Comparison of ENCODE assay signal across 8 mouse cellular contexts in the genomic region with DNA sequence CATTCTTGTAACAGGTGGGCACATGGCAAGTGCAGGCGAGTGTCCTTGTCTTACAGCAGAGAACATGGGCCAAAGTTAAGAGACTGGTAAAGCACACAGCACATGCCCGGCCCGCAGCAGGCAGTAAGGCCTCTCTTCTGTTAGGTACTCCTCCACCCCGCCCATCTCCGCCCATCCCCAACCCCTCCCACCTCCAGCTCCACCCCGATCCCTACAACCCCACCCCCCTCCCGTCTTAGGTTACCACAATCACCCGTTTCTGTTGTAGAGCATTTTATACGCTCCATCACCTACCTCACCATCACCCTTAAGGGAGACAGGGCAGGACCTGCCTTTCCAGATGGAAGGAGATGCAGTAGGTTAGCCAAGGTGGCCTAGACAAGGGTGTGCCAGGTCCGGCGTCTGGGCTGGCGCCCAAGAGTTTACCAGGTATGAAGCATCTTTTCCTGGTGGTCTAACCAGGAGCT. TPM values are rescaled to one million over a fixed set of nuclear protein-coding genes. Genes with fewer than 3 reads are reported as not detected.
DNase-seq lines count a peak whose midpoint lies in the region; ATAC-seq and TF ChIP-seq lines count a peak whose summit lies in the region.

Opn1sw (minus strand) TSS at position 417 of the 467 bp plus-strand sequence.

- TF ChIP-seq POLR2A in kidney, adult 2 months (IDR thresholded peaks at IDR 0.05; ENCODE audit: low read depth, low read length): no peak

- no peak within 1 kb of the TSS for H3K27ac ChIP-seq in kidney, adult 2 months (ENCODE audit: insufficient read depth, low read depth, low read length)
- H3K27ac ChIP-seq in forebrain, embryonic 10.5 days: no peak within 1 kb of the TSS
- peak within 1 kb of the TSS; percentile 15 for H3K27ac ChIP-seq in kidney, embryonic 16.5 days (ENCODE audit: low read length)

- no peaks in the 10 kb centered on the region for H3K4me1 ChIP-seq in kidney, adult 2 months (ENCODE audit: control insufficient read depth, insufficient read depth, low read length)
- peaks cover 25% of the 10 kb centered on the region for H3K4me1 ChIP-seq in forebrain, embryonic 10.5 days
- peaks cover 7% of the 10 kb centered on the region for H3K4me1 ChIP-seq in kidney, embryonic 16.5 days (ENCODE audit: insufficient read depth, low read length)

- H3K4me3 ChIP-seq in kidney, adult 2 months (ENCODE audit: insufficient read depth, low read depth, low read length): no peak within 1 kb of the TSS
- H3K4me3 ChIP-seq in forebrain, embryonic 10.5 days: peak within 1 kb of the TSS; percentile 42
- peak within 1 kb of the TSS; percentile 39 for H3K4me3 ChIP-seq in kidney, embryonic 16.5 days (ENCODE audit: low read length)

- WGBS in kidney, adult 2 months: 7% methylated on average over 12 of the region's 12 CpGs
- under 1% methylated on average over 12 of the region's 12 CpGs for WGBS in forebrain, embryonic 10.5 days
- WGBS in kidney, embryonic 16.5 days: 1% methylated on average over 12 of the region's 12 CpGs

- no peak for TF ChIP-seq CTCF in kidney, adult 2 months (conservative IDR thresholded peaks at IDR 0.05; ENCODE audit: insufficient read depth, insufficient read length, low read depth, low read length)

- ATAC-seq in kidney, embryonic 16.5 days (ENCODE audit: low FRiP score, low TSS enrichment): peak; percentile 86

- peak within 1 kb of the TSS; percentile 44 for H3K9ac ChIP-seq in kidney, embryonic 16.5 days (replicated peaks; ENCODE audit: low read length)

- H3K36me3 ChIP-seq in kidney, adult 2 months (ENCODE audit: control insufficient read depth, insufficient read depth, low read length): no peaks in the 10 kb centered on the region
- H3K36me3 ChIP-seq in forebrain, embryonic 10.5 days (replicated peaks): no peaks in the 10 kb centered on the region
- H3K36me3 ChIP-seq in kidney, embryonic 16.5 days (ENCODE audit: insufficient read depth, low read length): no peaks in the 10 kb centered on the region

- DNase-seq in kidney, adult 2 months: peak; percentile 7
- no peak for DNase-seq in kidney, adult 18-20 months
- DNase-seq in MEL-GATA-1-ER (ENCODE audit: extremely low read depth, low read depth): peak; percentile 71
- DNase-seq in forebrain, embryonic 10.5 days (ENCODE audit: extremely low spot score, low spot score): peak; percentile 44
- DNase-seq in mesoderm, embryonic 11.5 days (ENCODE audit: low read depth, low spot score): peak; percentile 59
- no peak for DNase-seq in B cell, adult 2 months
- no peak for DNase-seq in cerebellum, adult 9-11 months

- peak within 1 kb of the TSS; percentile 45 for H3K4me2 ChIP-seq in kidney, embryonic 16.5 days (replicated peaks; ENCODE audit: low read depth, low read length)

- H3K9me3 ChIP-seq in forebrain, embryonic 10.5 days: no peaks in the 10 kb centered on the region
- H3K9me3 ChIP-seq in kidney, embryonic 16.5 days (ENCODE audit: low read length): no peaks in the 10 kb centered on the region

- no peaks in the 10 kb centered on the region for H3K27me3 ChIP-seq in kidney, adult 2 months (replicated peaks; ENCODE audit: control insufficient read depth, insufficient read depth, low read length)
- peaks cover 32% of the 10 kb centered on the region for H3K27me3 ChIP-seq in forebrain, embryonic 10.5 days (ENCODE audit: poor library complexity, severe bottlenecking)
- no peaks in the 10 kb centered on the region; the same call in 1 of the 2 replicates for H3K27me3 ChIP-seq in kidney, embryonic 16.5 days (ENCODE audit: insufficient read depth, low read length)

RNA-seq across cellular contexts. Expression of gene Opn1sw, which starts in this region (rescaled TPM):
- not detected in 2 replicates for polyA plus RNA-seq in kidney, adult 2 months (2012; rRNA removed)
- polyA plus RNA-seq in forebrain, embryonic 10.5 days (2016; fragmentation: Nextera tagmentation; extraction: Ambion mirVana): 0.24 and 0.28 TPM in 2 replicates
- polyA plus RNA-seq in kidney, embryonic 16.5 days (2015; fragmentation: Nextera tagmentation; extraction: Ambion mirVana): 0.44 and 0.79 TPM in 2 replicates

Comparison
In these comparisons a context has a peak if more than half of its experiments do, and no peak if none do; other contexts are left out.
1. Peak in DNase-seq in kidney, adult 2 months; RNA of the gene not detected or under 1 TPM.
2. Peak in DNase-seq and H3K4me3 ChIP-seq in forebrain, embryonic 10.5 days; RNA of the gene not detected or under 1 TPM.
3. Peak in ATAC-seq, H3K4me3 ChIP-seq, H3K27ac ChIP-seq, H3K9ac ChIP-seq and H3K4me2 ChIP-seq in kidney, embryonic 16.5 days; RNA of the gene not detected or under 1 TPM.
4. DNase-seq: peak in MEL-GATA-1-ER (single experiment) and mesoderm, embryonic 11.5 days (single experiment); none in kidney, adult 18-20 months (single experiment), B cell, adult 2 months (0 of 2) and cerebellum, adult 9-11 months (single experiment).